Mouse (Mus musculus): Measurements from ENCODE around the gene Pxmp2.

- TF ChIP-seq CTCF (IDR thresholded peaks at IDR 0.05; ENCODE audit: extremely low read depth, insufficient read length, insufficient replicate concordance, low read depth, low read length) = no peak
- TF ChIP-seq POLR2A (IDR thresholded peaks at IDR 0.05; ENCODE audit: low read depth, low read length) = no peak
Observed at GRCm38 (mm10) chr5:110300591-110300990, 14.6 kb upstream of the Pxmp2 start.
